Mouse (Mus musculus): ENCODE results near the gene Ice1.
A peak's percentile ranks its signal among the peaks of the same experiment; 100 is the strongest.

Ice1 gene

DNA sequence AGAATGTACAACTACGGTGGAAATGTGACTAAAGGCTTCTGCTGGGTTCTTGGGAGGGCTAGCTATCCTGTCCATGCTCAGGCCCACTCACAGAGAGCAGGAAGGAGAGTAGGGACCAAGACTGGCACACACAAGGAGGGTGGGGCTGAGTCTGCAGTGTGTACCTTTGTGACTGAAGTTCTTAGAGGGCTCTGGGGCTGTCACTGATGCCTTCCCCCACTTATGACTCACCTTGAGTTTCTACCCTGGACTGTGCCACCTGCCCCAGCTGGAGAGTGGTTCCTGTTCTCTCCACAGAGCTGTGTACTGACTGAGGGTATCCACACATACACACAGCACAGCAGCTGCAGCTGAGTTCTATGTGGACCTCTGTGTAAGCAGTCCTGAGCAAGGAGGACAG, 63.2 kb downstream of the Ice1 start:
- no peak for DNase-seq (ENCODE audit: low read depth, low spot score)

DNA sequence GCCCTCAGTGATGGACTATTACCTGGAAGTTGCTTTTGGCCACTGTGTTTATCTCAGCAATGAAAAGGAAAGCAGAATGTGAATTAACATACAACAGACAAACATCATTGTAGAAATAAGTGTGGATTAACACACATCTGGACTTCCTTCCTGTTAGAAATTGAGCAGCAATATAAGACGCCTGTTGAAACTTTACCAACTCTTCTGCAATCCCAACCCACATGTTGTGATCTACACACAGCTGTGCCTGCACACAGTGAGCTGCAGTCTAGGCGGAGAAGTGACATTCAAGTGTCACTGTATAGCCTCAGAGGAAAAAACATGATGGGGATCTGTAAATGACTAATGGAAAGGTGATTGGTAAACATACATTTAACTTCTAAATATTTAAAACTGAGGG, 69.5 kb downstream of the Ice1 start:
- DNase-seq (ENCODE audit: low read depth, low spot score), result no peak

DNA sequence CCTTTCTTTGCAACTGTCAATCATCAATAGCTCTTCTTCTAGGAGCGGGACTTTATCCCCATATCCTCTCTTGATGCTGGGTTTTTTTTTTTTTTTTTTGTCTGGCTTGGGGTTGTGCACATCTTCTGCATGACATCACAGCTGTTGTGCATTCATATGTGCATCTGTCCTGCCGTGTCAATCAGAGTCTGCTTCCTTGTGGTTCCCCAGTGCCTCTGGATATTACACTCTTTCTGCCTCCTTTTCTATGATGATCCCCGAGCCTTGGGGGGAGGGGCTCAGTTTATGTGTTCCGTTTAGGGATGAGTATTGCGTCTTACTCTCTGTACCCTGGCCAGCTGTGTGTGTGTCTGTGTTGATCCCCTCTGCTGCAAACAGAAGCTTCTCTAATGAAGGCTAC, 84.0 kb downstream of the Ice1 start:
- no peak for DNase-seq (ENCODE audit: low read depth, low spot score)

DNA sequence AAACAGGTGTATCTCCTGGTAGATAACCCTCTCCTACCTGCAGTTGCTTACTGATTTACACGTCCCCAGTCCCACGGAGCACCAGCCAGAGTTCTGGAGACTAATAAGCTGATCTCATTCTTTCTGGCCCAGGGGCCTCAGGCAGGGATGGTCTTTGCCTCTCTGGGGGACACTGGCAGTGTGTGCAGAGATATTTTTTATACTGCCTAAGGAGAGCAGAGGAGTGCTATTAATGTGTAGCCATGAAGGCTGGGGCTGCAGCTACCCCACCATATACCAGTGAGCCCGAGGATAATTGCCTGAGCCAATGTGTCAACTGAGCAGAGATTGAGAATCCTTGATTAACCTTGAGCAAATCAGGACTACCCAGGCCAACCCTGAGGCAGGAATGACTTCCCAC, 90.0 kb downstream of the Ice1 start:
- no peak for DNase-seq (ENCODE audit: low read depth, low spot score)

DNA sequence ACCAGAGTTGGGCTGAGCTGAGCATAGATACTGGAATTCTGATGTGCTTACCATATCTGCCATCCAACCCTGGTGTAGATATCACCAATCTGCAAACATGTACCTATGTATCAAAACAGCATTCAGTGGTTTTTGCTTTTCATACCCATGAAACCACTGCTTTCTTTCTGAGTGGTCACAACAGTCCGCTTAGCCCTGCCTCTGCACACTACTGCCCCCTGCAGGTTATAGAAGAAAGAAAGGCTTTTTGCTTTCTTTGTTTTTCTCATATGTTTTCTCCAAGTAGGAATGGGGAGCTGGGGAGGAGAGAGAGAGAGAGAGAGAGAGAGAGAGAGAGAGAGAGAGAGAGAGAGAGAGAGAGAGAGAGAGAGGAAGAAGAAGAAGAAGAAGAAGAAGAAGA, 92.2 kb downstream of the Ice1 start:
- peak; percentile 64 for DNase-seq (ENCODE audit: low read depth, low spot score)

DNA sequence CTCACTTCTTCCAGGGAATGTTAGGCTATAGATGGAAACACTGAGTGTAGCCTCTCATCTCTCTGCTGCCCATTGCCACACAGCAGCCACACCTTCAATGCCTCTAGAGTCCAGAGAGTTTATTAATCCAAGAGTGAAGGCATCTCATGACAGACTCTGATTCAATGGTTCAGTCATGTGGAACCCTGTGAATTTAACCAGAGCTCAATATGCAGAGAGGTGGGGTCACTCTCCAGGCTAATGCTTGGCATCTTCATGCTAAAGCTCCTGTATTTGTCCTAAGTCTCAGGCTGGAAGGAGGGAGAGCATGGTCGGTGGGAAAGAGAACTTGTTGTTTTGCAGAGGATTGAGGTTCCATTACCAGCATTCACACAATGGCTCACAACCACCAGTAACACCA, 97.6 kb downstream of the Ice1 start:
- DNase-seq (ENCODE audit: low read depth, low spot score), result no peak

DNA sequence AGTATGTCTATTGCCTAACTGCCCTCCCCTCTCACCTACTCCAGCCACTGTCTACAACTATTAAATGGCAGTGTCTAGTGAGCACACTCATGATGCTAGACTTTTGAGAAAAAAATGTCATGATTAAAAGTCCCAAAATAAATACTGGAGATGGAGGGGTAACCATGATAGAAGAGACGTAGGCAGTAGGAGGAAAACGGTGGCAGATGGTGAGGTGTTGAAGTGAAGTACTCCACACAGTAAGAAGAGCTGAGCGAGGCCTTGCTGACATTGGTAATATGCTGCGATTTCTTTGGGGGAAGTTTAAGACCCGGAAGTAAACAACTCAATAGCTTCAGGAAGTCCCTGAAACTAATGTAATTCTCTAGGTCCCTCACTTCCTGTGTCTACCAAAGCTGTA, 104.0 kb downstream of the Ice1 start:
- DNase-seq (ENCODE audit: low read depth, low spot score), result peak; percentile 57

DNA sequence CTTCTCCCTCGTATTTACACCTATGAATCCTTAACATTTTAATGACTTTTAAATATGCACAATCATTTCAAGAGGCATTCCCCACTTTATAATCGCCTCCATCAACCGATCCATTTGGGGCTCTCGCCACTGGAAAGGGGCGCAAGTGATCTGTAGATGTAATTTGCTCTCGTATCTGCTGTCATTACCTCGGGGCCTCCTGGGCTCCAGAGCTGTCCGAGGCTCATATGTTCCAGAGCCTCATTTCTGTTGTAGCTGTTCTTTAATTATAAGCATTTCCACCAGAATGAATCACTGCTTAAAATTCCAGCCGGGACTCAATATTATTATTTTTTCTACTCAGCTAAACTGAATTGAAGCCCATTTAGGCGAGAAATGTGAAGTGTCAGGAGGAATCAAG, 104.7 kb downstream of the Ice1 start:
- peak; percentile 5 for DNase-seq (ENCODE audit: low read depth, low spot score)

DNA sequence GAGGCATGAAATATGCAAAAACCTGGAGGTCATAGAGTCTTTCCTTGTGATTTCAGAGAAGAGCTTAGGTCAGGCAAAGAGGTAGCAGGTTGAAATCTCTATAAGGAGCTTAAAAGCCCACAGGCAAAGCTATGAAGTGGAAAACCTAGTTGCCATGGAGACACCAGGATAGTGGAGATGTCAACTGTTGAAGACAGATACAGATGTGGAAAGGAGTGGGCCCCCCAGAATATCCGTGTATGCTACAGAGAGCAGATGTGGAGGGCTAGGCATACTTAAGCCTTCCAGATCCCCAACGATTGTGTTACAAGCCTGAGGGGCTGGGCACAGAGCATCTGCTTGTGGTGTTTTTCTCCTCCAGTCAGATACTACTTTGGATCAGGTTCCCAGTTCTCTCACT, 119.8 kb downstream of the Ice1 start:
- DNase-seq (ENCODE audit: low read depth, low spot score), result no peak

DNA sequence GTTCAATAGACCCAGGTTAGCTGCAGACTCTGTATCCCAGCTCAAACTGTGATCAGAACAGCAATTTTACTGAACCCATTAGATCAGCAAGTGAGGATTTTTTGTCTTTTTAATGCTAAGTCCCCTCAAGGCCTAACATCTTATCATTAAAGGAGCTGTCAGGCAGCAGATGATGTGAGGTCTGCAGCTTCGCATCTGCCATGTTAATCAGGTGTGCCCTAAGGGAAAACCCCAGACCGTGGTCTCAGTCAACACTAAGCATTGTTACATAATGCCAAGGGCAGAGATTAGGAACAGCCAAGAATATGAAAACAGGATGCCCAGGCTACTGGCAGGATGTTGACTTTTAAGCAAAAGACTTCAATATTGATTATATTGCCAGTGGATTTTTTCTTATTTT, 122.4 kb downstream of the Ice1 start:
- DNase-seq (ENCODE audit: low read depth, low spot score), result peak; percentile 8

DNA sequence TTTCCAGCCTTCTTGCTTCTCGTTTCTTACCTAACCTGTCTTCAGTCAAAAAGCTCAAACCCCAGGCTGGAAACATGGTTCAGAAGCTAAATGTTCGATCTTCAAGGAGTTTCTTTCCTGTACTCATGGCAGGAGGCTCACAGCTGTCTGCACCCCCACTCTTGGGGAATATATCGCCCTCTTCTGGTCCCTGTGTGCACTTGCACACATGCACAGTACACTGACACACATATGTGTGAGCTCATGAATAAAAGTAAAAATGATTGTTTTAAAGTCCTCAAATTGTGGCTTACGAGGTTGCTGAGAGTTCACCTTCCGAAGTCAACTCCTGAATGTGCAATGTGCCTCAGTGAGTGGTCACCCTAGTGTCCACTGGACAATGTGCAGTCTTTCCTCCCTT, 127.2 kb downstream of the Ice1 start:
- DNase-seq (ENCODE audit: low read depth, low spot score), result no peak

DNA sequence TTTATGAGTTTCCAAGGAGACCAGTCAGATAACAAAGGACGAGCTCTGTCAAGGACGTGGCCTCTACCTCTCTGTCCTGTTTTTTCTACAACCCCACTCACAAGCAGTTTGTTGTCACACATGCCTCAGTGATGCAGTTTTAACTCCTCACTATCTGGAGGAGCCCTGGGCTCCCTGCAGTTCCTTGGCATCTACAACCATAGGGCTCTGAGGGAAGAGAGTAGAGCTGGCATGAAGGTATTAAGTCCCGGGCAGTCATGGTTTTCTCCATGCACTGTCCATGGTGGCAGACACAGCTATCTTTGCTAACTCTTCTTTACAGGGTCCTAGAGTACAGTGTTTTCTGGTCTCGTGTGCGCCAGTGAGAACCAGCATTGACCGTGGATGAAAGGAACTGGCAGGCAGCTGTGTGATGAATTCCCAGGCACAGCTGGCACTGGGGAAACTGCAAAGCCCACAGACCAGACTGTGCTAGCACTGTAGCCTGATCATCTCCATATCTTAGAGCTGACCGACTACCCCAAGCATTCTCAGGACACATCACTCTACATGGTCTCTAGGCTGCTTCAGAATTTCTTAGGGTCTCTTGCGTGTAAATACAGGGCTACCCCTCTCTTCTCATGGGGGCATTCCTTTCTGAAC, 127.9 kb downstream of the Ice1 start:
- DNase-seq (ENCODE audit: low read depth, low spot score), result no peak

DNA sequence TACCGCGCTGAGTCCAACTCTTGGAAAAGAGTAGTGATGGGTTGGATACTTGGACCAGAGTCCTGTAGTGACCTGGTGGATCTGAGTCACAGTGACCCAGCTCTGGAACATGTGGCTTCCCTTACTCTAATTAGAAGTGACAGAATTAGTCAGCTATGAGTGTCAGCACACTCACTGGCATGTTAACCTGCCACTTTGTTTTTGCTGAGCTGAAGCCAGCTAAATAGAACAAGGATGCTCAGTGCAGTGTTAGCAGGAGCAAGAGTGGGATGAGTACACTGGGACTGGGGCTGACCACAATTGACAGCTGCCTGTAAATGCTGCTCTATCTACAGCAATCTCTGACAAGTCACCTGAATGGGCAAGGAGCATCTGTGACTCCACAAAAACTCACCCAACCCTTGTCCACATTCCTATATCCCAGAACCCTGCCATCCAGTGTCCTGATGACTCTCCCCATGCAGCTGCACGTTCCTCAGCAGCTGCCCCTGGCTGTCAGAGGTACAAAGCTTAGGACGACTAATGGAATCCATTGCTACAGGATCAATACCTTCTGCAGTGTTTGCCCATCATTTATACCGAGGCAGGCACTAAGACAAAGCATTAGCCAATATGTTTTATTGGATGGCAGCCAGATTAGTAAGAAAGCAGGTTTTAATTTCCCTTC, 128.6 kb downstream of the Ice1 start:
- peak; percentile 6 for DNase-seq (ENCODE audit: low read depth, low spot score)

All from brain, adult 2 months (tissue).